Mouse (Mus musculus): ENCODE data around the gene Cxcr2. TPM values are rescaled to one million over a fixed set of nuclear protein-coding genes. Genes with fewer than 3 reads are reported as not detected.

Gene Cxcr2
- total RNA-seq (2021) = under 1 TPM in 1 of 2 experiments, not detected in 1; 0.10 TPM

DNA sequence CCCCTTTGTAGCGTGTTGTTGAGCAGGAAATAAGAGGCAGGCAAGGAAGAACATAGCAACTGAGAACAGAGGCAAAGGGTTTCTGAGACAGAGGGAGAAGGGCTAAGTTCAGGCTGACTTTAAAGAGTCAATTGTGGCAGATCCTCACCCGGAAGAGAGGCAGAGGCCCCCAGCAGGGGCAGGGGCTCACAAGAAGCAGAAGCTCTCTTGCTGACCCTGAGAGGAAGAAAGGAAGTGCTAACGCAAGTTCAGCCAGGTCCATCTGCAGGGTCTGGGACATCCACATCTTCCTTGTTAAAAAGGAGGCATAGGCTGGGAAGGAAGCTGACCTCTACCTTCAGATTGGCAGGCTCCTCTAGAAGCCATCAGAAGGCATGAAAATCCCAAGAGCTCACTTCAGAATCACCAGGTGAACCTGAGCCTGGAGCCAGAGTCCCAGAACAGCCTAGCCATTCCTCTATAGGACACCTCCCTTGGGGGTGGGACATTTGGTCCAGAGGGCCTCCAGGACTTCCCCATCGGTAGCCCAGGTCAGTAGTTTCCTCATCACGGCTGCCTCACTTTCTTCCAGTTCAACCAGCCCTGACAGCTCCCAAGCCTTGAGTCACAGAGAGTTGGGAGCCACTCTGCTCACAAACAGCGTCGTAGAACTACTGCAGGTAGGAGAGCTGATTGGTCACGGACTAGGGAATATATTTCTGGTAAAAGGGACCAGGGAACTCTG lies at the start of gene Cxcr2:
TSS of gene Cxcr2 (plus strand) at position 529 of the 724 bp plus-strand sequence.
- intact Hi-C loops (cut with DNase I) = no loop called here
- no peak for DNase-seq (ENCODE audit: low spot score in 2 of 2)

DNA sequence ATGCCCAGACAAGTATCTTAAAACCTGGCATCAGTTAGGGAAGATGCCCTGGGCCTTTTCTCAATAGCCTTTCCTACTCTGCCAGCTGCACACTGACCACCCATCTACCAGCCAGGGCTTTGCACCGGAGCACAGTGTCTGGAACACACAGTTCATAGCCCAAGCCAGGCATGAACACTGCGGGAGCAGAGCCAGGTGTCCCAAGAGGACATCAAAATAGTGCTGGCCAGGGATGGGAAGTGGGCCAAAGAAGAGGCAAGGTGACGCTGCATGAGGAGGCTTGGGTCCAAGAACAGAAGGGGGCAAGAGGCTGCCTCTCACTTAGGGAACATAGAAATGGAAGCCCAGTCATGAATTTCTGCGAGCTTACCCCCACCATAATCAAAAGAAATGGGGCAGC lies 48.1 kb upstream of the Cxcr2 start:
- no peak for DNase-seq (ENCODE audit: low spot score in 2 of 2)
- intact Hi-C loops (cut with DNase I) = no loop called here

DNA sequence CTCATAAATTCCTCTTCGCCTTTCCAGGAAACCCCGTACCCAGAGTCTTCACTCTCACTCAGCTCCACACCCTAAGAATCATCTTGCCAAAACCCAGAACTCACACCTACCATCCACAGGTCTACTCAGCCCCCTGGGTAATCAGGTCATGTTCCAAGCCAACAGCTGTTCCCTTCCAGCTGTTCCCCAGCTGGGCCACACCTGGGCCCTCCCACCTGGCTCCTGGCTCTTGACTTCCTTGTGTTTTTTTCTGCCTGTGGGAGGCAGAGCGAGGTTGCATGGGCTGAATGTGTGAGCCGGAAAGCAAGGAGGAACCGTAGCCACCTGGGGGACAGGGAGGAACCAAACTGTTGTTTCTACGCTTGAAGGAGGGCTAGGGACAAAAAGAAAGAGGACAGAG lies 47.6 kb upstream of the Cxcr2 start:
- intact Hi-C loops (cut with DNase I) = no loop called here
- no peak for DNase-seq (ENCODE audit: low spot score in 2 of 2)

DNA sequence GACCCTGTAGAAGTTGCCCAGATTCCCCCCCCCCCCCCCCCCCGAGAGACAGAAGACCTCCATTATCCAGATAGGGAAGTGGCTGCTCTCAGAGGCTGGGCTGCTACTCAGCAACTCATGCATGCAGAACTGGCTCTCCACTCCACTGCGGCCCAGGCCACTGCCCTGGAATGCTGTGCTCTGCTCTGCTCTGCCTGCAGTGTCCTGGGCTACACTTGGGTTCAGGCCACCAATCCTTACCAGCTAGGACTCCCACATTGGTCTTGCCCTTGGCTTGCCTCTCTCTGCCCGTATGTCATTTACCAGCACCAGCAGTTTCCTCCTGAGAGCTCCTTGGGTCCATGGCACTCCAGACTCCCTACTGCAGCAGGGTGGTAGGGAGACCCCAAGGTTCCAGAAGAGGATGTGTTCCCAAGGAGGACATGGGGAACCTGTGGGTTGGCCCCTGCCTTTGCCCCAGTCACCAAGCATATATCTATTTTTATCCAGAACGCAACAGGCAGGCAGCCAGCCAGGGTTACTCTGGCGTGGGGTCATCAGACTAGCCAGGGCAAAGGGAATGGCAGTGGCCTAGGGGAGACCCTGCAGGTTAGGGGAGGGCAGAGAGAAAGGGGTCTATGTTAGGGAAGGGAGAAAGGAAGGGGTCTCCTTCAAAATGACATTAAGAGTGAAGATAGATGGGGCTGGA lies 45.7 kb upstream of the Cxcr2 start:
- intact Hi-C loops (cut with DNase I) = no loop called here
- no peak for DNase-seq (ENCODE audit: low spot score in 2 of 2)

DNA sequence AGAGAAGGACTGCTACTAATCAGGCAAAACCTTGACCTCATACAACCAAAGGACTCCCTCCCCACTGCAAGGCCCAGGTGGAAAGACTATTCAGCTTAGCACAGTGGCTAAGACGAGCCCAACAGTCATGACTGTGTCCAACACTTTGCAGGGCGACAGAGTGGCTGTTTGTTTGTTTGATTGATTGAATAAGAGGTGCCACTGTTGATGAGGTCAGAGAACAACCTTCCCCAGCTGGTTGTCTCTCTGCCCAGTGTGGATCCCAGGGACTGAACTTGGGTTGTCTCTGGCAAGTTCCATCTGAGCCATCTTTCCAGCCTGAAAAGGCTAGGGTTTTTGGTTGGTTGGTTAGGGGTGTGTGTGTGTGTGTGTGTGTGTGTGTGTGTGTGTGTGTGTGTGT lies 44.1 kb upstream of the Cxcr2 start:
- intact Hi-C loops (cut with DNase I) = no loop called here
- no peak for DNase-seq (ENCODE audit: low spot score in 2 of 2)

DNA sequence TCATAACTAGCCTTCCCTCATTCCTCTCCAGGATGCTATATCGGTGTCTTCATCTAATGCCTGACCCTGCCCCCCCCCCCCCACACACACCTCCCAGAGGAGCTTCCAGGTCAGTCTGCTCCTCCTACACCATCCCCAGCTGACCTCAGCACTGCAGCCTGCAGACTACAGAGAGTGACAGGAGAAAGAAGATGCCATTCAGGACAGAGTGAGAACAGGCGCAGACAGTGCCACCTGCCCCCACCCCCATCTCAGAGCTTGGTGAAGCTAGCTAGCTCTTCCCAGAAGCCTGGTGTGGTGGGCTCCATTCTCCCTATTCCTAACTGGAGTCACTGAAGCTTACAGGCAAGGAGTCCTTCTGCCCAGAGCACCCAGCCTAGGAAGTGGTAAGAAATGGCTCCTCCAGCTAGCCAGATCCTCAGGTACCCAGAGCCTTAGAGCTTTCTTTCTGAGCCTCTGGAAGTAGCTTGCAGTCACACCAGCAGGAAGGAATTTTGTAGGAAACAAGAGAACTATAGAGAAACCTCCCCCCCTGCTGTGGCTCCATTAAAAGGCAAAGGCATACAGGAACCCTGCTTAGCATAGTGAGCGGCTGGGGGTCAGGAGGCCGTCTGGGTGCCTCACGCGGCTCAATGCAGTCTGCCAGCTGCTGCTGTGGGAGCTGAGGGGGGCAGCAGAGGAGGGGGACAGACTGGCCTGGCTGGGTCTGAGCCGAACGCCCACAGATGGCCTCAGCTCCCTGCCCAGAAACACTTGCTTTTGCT lies 42.7 kb upstream of the Cxcr2 start:
- no peak for DNase-seq (ENCODE audit: low spot score in 2 of 2)
- intact Hi-C loops (cut with DNase I) = no loop called here

DNA sequence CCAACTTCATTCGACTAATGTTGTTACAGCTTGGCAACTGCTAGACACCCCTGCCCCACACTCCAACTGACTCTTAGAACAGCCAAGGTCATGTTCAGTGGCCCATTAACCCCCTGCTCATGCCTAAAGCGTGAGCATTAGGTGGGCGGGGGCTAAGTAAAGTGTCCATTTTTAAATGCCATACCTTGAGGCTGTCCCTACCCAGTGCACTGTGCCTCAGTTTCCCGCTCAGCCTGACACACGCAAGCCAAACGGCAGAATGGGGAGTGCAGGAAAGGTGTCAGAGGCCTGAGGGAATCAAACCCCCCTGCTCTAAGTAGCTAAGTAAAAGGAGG lies 42.1 kb upstream of the Cxcr2 start:
- intact Hi-C loops (cut with DNase I) = no loop called here
- DNase-seq (ENCODE audit: low spot score in 2 of 2) = no peak

DNA sequence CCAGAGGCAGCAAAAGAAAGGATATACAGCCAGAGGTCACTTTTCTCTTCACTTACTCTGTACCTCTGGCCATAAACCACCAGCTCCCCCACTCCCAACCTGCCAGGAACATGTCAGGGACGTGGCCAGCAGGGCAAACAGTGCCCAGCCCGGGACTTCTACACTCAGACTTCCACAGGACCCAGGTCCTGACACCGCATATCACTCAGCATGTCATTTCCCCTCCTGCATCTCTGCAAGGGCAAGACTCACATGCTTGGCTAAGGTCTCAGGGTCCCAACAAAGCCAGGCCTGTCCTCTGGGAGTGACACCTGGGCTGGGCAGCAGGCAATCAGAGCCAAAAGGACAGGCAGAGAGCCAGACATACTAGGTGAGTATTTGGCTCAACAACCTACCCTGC lies 40.7 kb upstream of the Cxcr2 start:
- intact Hi-C loops (cut with DNase I) = no loop called here
- no peak for DNase-seq (ENCODE audit: low spot score in 2 of 2)

DNA sequence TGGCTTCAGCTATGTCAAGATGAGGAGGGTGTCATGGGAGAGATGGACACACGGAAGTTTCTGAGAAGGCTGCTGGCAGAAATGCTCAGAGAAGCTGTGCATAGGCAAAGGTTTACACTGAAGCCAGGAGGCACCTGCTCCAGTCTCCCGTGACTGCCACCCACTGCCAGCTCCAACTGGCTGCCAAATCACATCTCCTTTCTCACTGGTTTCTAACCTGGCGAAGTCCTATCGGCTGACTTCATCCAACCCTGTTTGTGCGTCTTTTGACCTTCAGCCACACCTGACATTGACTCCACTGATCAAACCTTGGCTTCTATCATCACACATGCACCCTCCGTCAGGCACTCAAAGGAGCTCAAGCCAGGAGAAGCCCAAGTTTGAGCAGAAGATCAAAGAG lies 35.9 kb upstream of the Cxcr2 start:
- intact Hi-C loops (cut with DNase I) = no loop called here
- DNase-seq (ENCODE audit: low spot score in 2 of 2) = no peak

DNA sequence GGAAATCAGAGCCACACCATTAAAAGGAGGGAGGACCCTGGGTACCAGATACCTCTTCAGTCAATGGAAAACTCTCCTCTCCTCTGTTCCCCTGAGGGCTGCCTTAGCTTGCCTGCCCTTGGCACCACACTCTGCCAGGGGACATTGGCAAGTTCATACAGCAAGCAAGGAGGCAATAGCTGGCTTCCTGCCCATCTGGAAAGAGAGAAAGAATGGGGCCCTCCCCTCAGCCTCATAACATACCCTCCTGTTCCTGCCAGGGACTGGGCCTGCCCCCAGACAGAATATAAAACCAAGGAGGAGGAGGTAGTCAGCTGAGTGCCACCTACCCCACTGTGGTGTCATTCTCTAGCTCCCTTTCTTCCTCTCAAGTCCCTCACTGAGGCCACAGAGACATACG lies 34.7 kb upstream of the Cxcr2 start:
- DNase-seq (ENCODE audit: low spot score in 2 of 2) = no peak
- intact Hi-C loops (cut with DNase I) = no loop called here

DNA sequence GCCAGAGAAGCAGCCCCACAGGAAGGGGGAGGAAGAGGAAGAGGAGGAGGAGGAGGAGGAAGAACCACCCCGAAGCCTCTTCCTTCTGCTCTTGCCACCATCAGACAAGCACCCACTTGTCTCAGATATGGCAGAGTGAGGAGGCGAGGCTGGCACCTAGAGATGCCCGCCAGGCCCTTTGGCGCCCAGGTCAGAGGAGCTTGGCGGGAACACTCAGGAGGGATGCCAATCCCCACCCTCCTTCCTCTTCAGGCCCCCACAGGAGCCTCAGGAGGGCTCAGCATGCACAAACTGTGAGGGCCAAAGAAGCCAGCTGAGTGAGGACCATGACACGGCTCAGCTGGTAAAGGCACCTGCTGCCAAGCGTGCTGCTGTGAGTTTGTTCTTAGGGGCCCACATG lies 32.7 kb upstream of the Cxcr2 start:
- no peak for DNase-seq (ENCODE audit: low spot score in 2 of 2)
- intact Hi-C loops (cut with DNase I) = loop anchor here (5.0 kb wide), 1 partner anchor 39 kb away; no protein-coding TSS in a partner anchor

DNA sequence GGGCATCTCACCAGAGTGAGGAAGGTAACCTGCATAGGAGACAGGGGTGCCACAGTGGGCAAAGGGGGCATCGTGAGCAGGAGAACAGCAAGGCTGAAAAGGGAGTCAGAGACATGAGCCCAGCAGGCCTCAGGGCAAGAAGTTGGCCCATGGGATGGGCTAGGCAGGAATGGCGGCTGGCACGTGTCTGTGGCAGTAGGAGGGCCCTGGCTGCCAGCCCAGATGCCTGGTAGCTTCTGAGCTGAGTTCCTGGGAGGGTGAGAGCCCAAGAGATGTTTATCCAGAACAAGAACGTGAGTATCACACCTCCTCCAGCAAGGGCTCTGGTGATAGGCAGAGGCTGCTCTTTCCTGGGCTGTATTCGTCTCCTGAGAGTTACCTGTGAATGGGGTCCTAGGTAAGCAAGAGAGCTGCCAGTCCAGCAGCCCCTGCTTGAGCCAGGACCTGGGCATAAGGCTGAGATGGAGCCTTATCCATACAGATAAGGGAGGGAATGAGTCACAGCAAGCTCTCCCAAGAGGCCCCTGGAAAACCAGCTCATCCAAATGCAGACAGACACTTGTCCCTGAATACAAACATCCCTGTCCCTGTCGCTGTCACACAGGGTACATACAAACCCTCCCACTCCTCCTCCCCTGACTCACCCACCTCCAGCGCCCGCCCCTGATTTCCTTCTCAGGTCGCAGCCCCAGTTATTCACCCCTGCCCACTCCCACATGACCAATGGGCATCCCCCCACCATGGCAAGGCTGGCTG lies 31.8 kb upstream of the Cxcr2 start:
- intact Hi-C loops (cut with DNase I) = loop anchor here (5.0 kb wide), 1 partner anchor 40 kb away; no protein-coding TSS in a partner anchor
- peak; percentile 56 to 69 for DNase-seq (ENCODE audit: low spot score in 2 of 2)

DNA sequence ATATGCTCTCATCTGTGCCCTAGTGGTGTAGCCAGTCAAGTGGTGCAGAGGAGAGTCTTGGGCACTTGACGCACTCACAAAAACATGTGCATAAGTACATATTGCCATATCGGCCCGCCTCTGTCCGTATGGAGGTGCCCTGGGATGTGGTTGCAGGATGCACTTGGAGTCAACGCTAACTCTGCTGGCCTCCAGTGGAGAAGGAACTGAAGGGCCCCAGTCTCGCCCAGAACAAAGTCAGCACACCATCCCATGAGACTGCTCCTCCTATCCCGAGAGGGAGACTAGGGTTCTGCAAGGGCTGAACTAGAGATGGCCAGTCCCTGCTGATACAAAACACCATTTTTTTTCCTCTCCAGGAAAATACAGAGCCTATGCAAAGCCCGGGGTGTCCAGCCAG lies 30.6 kb upstream of the Cxcr2 start:
- intact Hi-C loops (cut with DNase I) = loop anchor here (5.0 kb wide), 1 partner anchor 41 kb away; no protein-coding TSS in a partner anchor

DNA sequence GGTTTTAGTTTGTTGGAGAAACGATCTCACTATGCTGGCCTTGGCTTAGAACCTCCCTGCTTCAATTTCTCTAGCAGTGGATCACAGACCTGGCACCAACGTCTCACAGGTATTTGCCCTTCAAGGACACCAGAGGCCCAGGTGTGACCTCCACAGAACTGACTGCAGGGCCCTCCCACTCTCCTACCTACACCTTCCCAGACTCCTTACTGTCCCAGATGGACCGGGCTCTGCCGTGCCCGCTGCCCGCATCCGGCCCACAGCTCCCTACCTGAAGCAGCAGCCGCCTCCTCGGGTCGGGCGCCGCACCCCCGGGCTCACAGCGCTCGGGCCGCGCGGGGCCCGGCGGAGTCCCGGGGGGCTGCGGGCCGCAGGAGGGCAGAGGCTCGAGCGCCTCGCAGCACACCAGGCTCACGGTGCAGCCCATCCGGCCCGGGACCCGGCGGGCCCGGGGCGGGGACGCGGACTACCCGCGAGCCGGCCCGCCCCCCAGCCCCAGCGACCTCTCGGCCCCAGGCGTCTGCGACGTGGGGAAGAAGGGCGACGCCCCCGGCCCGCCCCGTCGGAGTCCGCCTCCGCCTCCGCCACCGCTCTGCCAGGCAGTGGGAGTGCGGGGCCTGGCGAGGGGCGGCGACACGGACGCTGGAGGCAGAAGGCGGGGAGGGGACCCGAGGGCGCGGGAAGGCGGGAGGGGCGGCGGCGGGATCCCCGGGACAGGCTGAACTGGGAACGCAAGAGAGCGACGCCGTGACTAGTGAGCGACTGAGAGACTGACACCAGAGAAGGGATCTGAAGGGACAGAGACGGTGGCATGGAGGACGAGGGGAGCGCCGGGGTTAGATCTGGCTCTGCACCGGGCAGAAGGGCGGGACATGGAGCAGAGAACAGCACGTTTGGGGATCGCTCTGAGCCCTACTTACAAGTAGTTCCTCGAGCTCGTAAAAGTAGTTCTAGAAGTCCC lies 29.5 kb upstream of the Cxcr2 start, which contains the start of gene Tns1:
TSS of gene Tns1 (minus strand) at position 429 of the 961 bp plus-strand sequence.
- no peak for DNase-seq (ENCODE audit: low spot score in 2 of 2)
- intact Hi-C loops (cut with DNase I) = loop anchor here (5.0 kb wide), 1 partner anchor 42 kb away; no protein-coding TSS in a partner anchor

More for the DNA sequence above, 30.6 kb upstream of the Cxcr2 start:
- no peak for DNase-seq (ENCODE audit: low spot score in 2 of 2)

DNA sequence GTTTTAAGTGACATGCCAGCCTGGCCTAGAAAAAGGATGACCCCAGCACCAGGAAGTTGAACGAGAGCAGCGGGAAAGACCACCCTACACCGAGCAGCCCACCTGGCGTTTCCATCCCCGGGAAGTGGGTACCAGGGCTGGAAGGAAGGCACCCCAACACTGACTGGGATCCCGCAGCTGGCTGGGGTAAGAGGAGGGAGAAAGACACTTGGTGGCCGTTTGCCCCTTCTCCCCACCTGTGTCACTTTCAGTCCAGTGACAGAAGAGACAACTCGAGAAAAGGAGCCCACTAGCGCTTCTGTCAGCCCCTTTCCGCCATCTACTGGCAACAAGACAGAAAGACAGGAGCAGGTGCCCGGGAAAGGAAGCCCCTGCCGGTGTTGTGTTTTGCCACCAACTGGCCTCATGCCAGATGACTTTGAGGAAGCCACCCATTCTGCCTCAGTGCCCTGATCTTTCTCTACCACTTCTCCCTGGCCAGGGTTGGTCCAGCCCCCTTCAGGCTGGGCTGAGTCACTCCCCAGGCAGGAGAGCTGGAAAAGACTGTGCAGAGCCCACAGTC lies 28.7 kb upstream of the Cxcr2 start, which contains the start of gene Rufy4:
TSS of gene Rufy4 (plus strand) at position 551 of the 562 bp plus-strand sequence.
- peak; percentile 50 to 52 for DNase-seq (ENCODE audit: low spot score in 2 of 2)
- intact Hi-C loops (cut with DNase I) = loop anchor here (1.0 to 5.0 kb wide), 3 partner anchors 43 to 224 kb away; no protein-coding TSS in a partner anchor

DNA sequence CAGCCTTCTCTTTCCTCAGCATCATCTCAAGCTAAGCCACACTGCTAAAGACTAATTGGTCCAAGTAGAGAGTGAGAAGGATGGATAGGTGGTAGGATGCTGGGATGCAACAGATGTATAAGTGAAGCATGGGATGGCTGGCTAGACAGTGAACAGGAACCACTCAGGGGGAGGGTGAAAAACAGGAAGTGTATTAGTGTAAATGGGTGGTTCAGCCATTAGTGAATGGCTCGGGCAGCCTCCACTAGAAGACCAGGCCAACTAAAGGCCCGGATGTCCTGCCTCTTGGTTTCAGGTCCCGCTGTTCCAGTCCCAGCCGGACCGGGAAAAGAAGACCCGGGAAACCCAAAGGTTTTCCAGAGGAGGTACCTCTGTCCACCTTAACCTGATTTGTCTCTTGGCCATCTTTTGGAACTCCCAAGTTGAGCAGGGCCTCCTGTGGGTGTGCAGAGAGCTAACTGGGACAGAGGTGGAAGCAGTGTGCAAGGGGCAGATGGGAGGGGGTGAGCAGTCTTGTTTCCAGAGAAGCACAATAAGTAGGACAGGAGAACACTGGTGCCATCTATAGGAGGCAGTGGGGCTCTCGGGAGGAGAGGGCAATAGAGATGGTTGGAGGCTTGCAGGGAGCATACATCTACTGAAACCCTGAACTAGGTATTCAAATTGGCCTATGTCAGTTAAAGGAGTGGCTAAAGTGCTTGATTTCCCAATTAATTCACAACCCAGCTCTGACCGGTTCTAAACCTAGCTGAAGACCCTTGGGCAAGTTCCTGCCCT lies 22.7 kb upstream of the Cxcr2 start:
- no peak for DNase-seq (ENCODE audit: low spot score in 2 of 2)
- intact Hi-C loops (cut with DNase I) = no loop called here

DNA sequence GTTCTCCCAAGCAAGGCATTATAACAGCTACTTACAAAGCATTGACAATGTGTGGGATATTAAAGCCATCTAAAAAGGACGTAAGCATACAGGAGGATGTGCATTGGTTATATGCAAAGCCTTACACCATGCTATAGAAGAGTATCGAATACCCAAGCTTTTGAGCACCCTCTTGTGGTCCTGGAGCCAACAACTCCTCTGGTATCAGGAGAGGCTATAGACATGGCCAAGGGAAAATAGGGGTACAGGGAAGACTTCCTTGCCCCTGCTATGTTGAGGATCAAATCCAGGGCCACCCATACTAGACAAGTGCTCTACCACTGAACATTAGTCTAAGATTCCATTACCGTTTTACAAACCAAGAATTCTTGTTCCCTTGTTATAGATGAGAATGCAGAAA lies 21.8 kb upstream of the Cxcr2 start:
- no peak for DNase-seq (ENCODE audit: low spot score in 2 of 2)
- intact Hi-C loops (cut with DNase I) = no loop called here
